Mouse (Mus musculus) cortical plate, adult 2 months (tissue): ENCODE measurements around the gene Fam169b.

Experiments used
- CTCF ChIP-seq: fragments of 200-500 bp; IDR thresholded peaks from 2 replicates; pipeline ENCODE4 v1.5.1; 2011; ENCODE audit warnings: mild to moderate bottlenecking, control low read depth, low read length; ENCODE audit not compliant: insufficient read depth; ENCODE audit errors: extremely low read depth
- POLR2A ChIP-seq: fragments of 200-500 bp; IDR thresholded peaks from 2 replicates; pipeline ENCODE4 v1.6.1; 2011; ENCODE audit warnings: mild to moderate bottlenecking, low read length, control low read depth; ENCODE audit not compliant: insufficient read depth; ENCODE audit errors: extremely low read depth

DNA sequence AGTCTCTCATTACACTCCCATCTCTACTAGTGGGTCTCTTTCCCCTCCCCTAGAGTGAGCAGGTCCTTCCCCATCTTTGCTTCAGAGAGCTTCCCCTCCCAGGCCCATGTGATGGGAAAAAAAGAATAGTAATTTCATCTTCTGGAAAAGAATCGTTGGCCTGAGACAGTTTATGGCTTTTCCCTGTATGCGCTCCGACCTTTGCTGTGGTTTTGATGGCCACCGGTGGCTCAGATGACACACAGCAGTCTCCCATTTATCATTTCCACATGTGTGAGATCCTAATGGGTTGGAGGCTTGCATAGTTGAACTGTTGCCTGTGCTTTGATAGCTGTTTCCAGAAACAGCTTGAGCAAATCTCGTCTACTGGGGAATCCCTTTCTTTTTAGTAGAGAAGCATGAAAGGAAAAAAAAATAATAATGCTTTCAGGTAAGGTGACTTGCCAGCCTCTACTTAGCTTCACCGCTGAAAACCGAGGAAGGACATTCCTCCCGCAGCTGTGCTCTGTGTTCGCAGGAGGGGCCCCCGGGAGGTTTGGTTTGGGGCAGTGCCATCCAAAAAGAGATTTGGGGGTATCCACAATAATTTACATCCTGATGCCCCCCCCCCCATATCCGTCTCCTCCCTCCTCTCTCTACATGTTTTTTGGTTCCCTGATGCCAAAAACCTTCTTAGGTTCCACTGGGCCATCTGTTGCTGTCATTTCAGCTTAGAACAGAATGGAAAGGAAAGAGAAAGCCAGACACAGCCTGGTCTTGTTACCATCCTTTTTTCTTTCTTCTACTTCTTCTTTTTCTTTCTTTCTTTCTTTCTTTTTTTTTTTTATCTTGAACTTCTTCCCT is 3.6 kb downstream of the Fam169b start:
- TF ChIP-seq CTCF (no peak), POLR2A (no peak)
